Mouse (Mus musculus): ENCODE measurements around the gene Pold4.

GRCm38 (mm10) chr19:4218784-4219183 lies 12.9 kb upstream of the Pold4 start:
- TF ChIP-seq CTCF (IDR thresholded peaks at IDR 0.05; ENCODE audit: extremely low read depth, insufficient read depth, low read length): no peak
- no peak for TF ChIP-seq POLR2A (IDR thresholded peaks at IDR 0.05; ENCODE audit: extremely low read depth, insufficient read depth, low read length)

Measured in cortical plate, adult 2 months (tissue).